Mouse (Mus musculus) intestine, postnatal 0 days (tissue): ENCODE measurements around the gene Topors. TPM values are rescaled to one million over a fixed set of nuclear protein-coding genes. Genes with fewer than 3 reads are reported as not detected.

Experiments
- ATAC-seq: fragments of 200-750 bp; cut with Nextera tagmentation; 2 replicates; pipeline ENCODE4 v1.8.0; 2017; ENCODE audit warnings: mild to moderate bottlenecking, moderate TSS enrichment, moderate library complexity
- H3K27ac ChIP-seq: fragments of 300-500 bp; sonication (generic); 2 replicates; pipeline ENCODE4 v1.5.1; 2014; ENCODE audit warnings: mild to moderate bottlenecking, low read depth, low read length, moderate library complexity
- H3K27me3 ChIP-seq: fragments of 300-500 bp; sonication (generic); replicated peaks from 2 replicates; pipeline ENCODE4 v1.6.1; 2014; ENCODE audit warnings: low read length, mixed read lengths; ENCODE audit not compliant: control insufficient read depth, insufficient read depth
- H3K36me3 ChIP-seq: fragments of 300-500 bp; sonication (generic); 2 replicates; pipeline ENCODE4 v1.6.1; 2014; ENCODE audit warnings: mild to moderate bottlenecking, moderate library complexity; ENCODE audit not compliant: control insufficient read depth, insufficient read depth
- H3K4me1 ChIP-seq: fragments of 300-500 bp; sonication (generic); replicated peaks from 2 replicates; pipeline ENCODE4 v1.6.1; 2014; ENCODE audit warnings: antibody characterized with exemption, low read length, mixed read lengths; ENCODE audit not compliant: control insufficient read depth, insufficient read depth
- H3K4me2 ChIP-seq: fragments of 300-500 bp; sonication (generic); replicated peaks from 2 replicates; pipeline ENCODE4 v1.6.1; 2014; ENCODE audit warnings: low read depth, mild to moderate bottlenecking, moderate library complexity
- H3K4me3 ChIP-seq: fragments of 300-500 bp; sonication (generic); 2 replicates; pipeline ENCODE4 v1.5.1; 2014; ENCODE audit warnings: low read depth, low read length
- H3K9ac ChIP-seq: fragments of 300-500 bp; sonication (generic); 2 replicates; pipeline ENCODE4 v1.6.1; 2014; ENCODE audit warnings: mild to moderate bottlenecking, low read depth, low read length
- H3K9me3 ChIP-seq: fragments of 300-500 bp; sonication (generic); 2 replicates; pipeline ENCODE4 v1.6.1; 2016; ENCODE audit warnings: mixed run types; ENCODE audit not compliant: control insufficient read depth
- CTCF ChIP-seq: sonication (generic); IDR thresholded peaks from 2 replicates; pipeline ENCODE4 v1.5.1; 2016; ENCODE audit warnings: low read depth, mild to moderate bottlenecking, control low read depth, antibody characterized with exemption, moderate library complexity
- WGBS: fragments of 180-500 bp; shearing (Covaris S2); extraction: QIAGEN DNeasy Blood & Tissue Kit; methylation state at CpG from one replicate; pipeline ENCODE4 v1.1.7; 2014; 5-methylcytosine and 5-hydroxymethylcytosine counted together
- polyA plus RNA-seq: library from polyadenylated mRNA; unstranded; fragments of >200 nt; fragmentation: Nextera tagmentation; extraction: Ambion mirVana; gene quantifications from 2 replicates; pipeline ENCODE4 v1.2.1, GENCODE M21; 2015

The Topors gene
- polyA plus RNA-seq: 18.3 and 19.8 TPM in 2 replicates

DNA sequence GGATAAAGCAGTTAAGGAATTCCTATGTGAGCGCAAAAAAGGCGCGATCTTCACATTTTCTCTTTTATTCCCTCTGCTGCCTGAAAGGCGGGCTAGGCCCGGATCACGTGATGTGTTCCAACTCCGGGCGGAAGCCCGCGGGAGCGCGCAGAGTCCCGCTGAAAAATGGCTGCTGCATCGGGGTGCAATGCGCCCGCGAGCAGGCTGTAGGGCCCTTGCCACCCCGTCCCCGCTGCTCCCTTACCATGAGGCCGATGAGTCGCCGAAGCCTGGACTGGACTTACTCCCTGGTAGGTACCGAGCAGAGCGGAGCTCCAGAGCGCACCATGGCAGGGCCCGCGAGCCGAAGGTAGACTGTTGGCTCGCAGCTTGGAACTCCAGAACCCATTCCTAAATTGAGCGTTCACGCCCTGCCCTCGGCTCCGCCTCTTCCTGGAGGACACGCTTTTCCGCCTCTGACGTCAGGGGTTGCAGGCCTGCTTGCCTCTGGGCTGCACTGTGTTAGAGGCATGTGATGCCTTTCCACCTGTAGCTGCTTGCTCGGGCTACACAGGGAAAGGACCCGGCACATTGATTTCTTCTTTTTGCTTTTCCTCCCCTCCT is at the start of gene Topors, which contains the start of gene Smim27:
Topors (minus strand) TSS at position 421 of the 603 bp plus-strand sequence.
Smim27 (plus strand) TSS at position 150 of the 603 bp plus-strand sequence.
- no peaks in the 10 kb centered on the region for H3K9me3 ChIP-seq
- ATAC-seq: peak; percentile 94
- TF ChIP-seq CTCF: 0 out of 2 replicates have a peak, but pooled peaks have one; percentile 1

DNA sequence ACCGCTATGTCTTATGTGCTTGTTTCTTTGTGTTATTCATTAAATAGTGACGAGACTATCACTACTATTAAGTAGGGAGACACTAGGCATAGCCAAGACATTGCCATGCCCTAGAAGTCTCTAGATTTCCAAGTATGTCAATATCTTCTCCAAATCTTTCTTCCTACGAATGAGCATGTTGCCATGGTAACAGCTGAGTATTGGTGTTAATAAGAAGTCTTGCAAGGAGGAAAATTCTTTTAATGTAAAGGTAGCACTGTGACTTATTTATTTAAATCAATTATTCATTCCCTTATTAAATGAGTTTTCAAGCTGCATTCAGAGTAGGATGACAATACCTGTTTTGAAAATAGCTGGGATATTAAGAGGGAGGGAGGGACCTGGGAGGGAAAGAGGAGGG is 47.8 kb upstream of the Topors start:
- Histone ChIP-seq H3K9ac (no peak overlapping the region), H3K4me2 (no peak overlapping the region), H3K9me3 (no peaks in the 10 kb centered on the region), H3K27me3 (no peaks in the 10 kb centered on the region), H3K4me1 (no peaks in the 10 kb centered on the region), H3K4me3 (no peak overlapping the region), H3K27ac (no peak overlapping the region), H3K36me3 (no peaks in the 10 kb centered on the region)
- no peak for ATAC-seq
- WGBS: 73% methylated on average over 3 of the region's 3 CpGs
- TF ChIP-seq CTCF: no peak

More for the DNA sequence above, at the start of gene Topors, which contains the start of gene Smim27:
- under 1% methylated on average over 38 of the region's 38 CpGs for WGBS
- Histone ChIP-seq H3K4me3 (peak within 1 kb of the TSS; percentile 81), H3K36me3 (peaks cover 11% of the 10 kb centered on the region; the same call in 1 of the 2 replicates), H3K27ac (peak within 1 kb of the TSS; percentile 99), H3K4me1 (no peaks in the 10 kb centered on the region), H3K9ac (peak within 1 kb of the TSS; percentile 65), H3K27me3 (no peaks in the 10 kb centered on the region), H3K4me2 (peak within 1 kb of the TSS; percentile 87)

DNA sequence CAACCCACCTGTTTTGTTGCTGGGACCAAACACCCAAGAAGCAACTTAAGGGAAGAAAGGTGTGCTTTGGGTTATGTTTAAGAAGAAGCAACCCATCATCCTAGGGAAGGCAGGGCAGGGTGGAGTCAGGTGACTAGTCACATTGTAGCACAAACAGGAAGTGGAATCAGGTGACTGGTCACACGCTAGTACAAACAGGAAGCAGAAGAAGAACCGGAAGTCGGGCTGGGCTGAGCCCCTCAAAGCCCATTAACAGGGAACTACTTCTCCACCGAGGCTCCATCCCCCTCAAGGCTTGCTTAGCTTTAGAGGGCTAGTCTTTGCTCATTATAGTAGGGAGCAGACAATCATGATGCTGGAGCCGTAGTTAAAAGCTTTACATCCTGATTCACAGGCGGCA is 43.4 kb upstream of the Topors start:
- no peak for ATAC-seq
- TF ChIP-seq CTCF: no peak
- Histone ChIP-seq H3K4me1 (no peaks in the 10 kb centered on the region), H3K4me3 (no peak overlapping the region), H3K27me3 (no peaks in the 10 kb centered on the region), H3K4me2 (no peak overlapping the region), H3K9ac (no peak overlapping the region), H3K27ac (no peak overlapping the region), H3K36me3 (no peaks in the 10 kb centered on the region), H3K9me3 (no peaks in the 10 kb centered on the region)
- WGBS: 80% methylated on average over 6 of the region's 6 CpGs

DNA sequence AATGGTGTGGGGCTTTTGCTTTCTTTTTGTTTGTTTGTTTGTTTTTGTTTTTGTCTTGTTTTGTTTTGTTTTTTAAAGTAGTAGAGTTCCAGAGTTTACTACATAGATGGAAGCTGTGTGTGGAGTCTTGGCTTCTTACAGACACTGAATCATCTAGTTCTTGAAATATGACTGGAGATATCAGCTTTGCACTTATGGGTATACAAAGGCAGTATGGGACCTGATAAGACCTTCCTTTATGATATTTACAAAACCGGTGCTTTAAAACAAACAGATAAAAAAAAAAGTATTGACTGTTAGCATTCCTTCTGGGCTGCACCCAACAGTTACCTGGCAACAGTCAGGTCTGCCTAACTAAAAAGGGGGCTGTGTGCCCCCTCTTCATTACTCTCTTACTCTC is 42.6 kb upstream of the Topors start:
- Histone ChIP-seq H3K4me2 (no peak overlapping the region), H3K9me3 (no peaks in the 10 kb centered on the region), H3K27me3 (no peaks in the 10 kb centered on the region), H3K27ac (no peak overlapping the region), H3K4me3 (no peak overlapping the region), H3K9ac (no peak overlapping the region), H3K4me1 (no peaks in the 10 kb centered on the region), H3K36me3 (no peaks in the 10 kb centered on the region)
- WGBS: 44% methylated on average over 1 of the region's 1 CpGs
- TF ChIP-seq CTCF: no peak
- ATAC-seq: no peak

DNA sequence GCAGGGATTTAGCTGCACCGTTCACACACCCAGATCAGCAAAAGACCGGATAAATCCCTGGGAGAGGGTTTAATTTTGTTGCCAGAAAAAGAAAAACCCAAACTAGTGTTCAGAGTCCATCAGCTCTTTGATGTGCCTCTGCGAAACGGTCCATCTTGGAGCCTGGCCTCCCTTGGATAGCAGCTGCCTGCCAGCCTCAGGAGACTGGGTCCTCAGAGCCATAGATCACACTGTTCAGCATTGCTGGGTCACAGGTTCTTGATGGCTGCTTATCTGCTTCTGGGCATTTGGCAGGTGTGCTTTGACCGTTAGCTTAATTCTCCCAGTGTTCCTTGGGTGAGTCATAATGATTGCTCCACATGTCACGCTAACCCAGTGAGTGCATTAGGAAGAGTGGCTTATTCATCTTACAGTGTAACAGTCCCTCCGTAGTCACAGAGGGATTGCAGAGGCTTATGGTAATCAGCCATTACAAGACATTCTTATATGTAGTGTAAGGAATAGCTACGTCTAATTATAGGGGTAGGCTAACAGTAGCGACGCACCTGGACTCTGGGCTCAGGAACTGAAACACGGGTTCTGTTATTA is 41.2 kb upstream of the Topors start:
- Histone ChIP-seq H3K4me3 (no peak overlapping the region), H3K4me2 (no peak overlapping the region), H3K9me3 (no peaks in the 10 kb centered on the region), H3K36me3 (no peaks in the 10 kb centered on the region), H3K9ac (no peak overlapping the region), H3K27ac (no peak overlapping the region), H3K27me3 (no peaks in the 10 kb centered on the region), H3K4me1 (no peaks in the 10 kb centered on the region)
- TF ChIP-seq CTCF: no peak
- no peak for ATAC-seq
- WGBS: 54% methylated on average over 11 of the region's 11 CpGs

DNA sequence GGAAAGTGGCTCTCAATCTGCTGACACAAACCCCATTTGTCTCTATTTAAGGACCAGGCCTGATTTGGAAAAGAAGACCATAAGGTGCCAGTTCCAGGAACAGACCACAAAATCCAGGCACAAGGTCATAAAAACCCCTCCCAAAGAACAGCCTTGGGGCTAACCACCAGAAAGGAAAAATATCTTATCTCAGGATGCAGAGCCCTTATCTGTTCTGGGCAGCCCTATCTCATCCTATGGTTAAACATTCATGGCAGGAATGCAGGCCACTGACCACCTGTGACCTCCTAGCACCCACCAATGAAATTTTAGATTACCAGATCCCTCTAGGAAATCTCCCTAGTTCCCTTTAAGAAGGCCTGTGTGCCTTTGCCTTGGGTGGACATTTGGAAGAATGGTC is 40.0 kb upstream of the Topors start:
- no peak for TF ChIP-seq CTCF
- ATAC-seq: no peak
- Histone ChIP-seq H3K4me1 (no peaks in the 10 kb centered on the region), H3K9me3 (no peaks in the 10 kb centered on the region), H3K4me2 (no peak overlapping the region), H3K27ac (no peak overlapping the region), H3K4me3 (no peak overlapping the region), H3K36me3 (no peaks in the 10 kb centered on the region), H3K27me3 (no peaks in the 10 kb centered on the region), H3K9ac (no peak overlapping the region)
